Mouse (Mus musculus): ENCODE data around the gene Cpm. TPM values are rescaled to one million over a fixed set of nuclear protein-coding genes. Genes with fewer than 3 reads are reported as not detected.
A peak's percentile ranks its signal among the peaks of the same experiment; 100 is the strongest.

Cpm gene
- polyA plus RNA-seq, 1 experiment from 2014 or later: 38.3 TPM

DNA sequence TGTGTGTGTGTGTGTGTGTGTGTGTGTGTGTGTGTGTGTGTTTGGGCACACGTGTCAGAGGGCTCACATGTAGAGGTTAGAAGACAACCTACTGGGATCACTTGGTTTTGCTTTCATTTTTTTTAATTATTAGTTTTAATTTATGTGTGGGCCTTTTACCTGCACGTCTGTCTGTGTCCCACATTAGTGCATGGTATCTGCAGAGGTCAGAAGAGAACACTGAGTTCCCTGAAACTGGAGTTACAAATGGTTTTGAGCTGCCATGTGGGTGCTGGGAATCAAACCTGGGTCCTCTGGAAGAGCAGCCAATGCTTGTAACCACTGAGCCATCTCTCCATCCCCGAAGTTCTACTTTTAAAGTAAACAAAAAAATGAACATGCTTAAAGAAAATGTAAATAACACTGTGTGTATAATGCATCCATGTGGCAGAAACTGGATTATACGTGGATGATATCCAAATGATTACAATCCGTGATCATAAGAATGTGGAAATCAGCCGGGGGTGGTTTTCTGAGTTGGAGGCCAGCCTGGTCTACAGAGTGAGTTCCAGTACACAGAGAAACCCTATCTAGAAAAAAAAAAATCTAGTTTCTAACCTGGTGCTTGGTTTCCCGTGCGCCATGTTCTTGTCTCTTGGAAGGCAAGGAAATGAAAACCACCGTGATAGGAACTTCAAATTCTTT, 37.8 kb downstream of the Cpm start:
- Histone ChIP-seq H3K4me2 (ENCODE audit: low read depth, severe bottlenecking) (no peak overlapping the region), H3K4me1 (ENCODE audit: control insufficient read depth, insufficient read depth, low read length) (peaks cover 14% of the 10 kb centered on the region; the same call in 1 of the 2 replicates), H3K27me3 (ENCODE audit: control insufficient read depth, insufficient read depth, low read length) (no peaks in the 10 kb centered on the region), H3K27ac (replicated peaks; ENCODE audit: low read depth, low read length) (no peak overlapping the region), H3K9me3 (ENCODE audit: control insufficient read depth, low read length) (no peaks in the 10 kb centered on the region), H3K9ac (ENCODE audit: low read length) (no peak overlapping the region), H3K4me3 (ENCODE audit: low read depth, low read length) (no peak overlapping the region), H3K36me3 (ENCODE audit: control insufficient read depth, insufficient read depth, low read length) (no peaks in the 10 kb centered on the region)
- ATAC-seq (ENCODE audit: insufficient number of reproducible peaks, low FRiP score, low TSS enrichment, low read depth): no peak
- 94% methylated on average over 9 of the region's 9 CpGs for WGBS
- no peak for DNase-seq (ENCODE audit: low spot score)

DNA sequence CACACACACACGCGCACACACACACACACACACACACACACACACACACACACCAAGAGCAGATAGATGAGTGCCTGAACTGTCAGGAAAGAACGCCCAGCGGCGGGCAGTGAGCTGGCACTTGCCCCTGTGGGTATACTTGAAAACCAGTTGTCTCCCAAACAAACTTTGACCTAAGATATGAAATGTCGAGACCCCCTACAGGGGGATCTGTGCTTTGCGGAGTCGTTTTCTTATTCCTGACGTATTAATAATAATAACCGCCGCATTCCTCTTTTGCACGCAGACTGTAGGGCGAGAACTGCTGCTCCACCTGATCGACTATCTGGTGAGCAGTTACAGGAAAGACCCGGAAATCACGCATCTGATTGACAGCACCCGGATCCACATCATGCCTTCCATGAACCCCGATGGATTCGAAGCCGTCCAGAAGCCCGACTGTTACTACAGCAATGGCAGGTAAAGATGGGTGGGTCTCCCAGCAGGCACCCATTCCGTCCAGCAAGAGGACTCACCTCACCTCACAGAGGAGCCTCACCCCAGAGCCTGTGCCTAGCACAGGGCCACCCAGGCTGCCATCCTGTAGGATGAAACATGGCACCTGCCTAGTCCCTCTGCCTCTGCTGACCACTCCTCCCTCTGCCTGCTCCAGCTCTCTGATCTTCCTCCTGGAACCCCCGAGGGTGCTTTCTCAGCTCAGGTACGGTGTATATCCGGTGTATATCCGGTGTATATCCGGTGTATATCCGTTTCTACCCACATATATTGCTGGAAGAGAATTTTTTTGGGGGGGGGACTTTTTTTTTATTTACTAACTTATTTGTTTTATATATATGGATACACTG, 38.6 kb downstream of the Cpm start:
- ATAC-seq (ENCODE audit: insufficient number of reproducible peaks, low FRiP score, low TSS enrichment, low read depth): no peak
- no peak overlapping the region for H3K4me2 ChIP-seq (ENCODE audit: low read depth, severe bottlenecking)
- DNase-seq (ENCODE audit: low spot score): no peak
- WGBS: 95% methylated on average over 28 of the region's 28 CpGs
- no peak overlapping the region for H3K4me3 ChIP-seq (ENCODE audit: low read depth, low read length)
- H3K27ac ChIP-seq (replicated peaks; ENCODE audit: low read depth, low read length): no peak overlapping the region
- H3K36me3 ChIP-seq (ENCODE audit: control insufficient read depth, insufficient read depth, low read length): no peaks in the 10 kb centered on the region
- peaks cover 14% of the 10 kb centered on the region; the same call in 1 of the 2 replicates for H3K4me1 ChIP-seq (ENCODE audit: control insufficient read depth, insufficient read depth, low read length)
- H3K27me3 ChIP-seq (ENCODE audit: control insufficient read depth, insufficient read depth, low read length): no peaks in the 10 kb centered on the region
- H3K9me3 ChIP-seq (ENCODE audit: control insufficient read depth, low read length): no peaks in the 10 kb centered on the region
- no peak overlapping the region for H3K9ac ChIP-seq (ENCODE audit: low read length)

DNA sequence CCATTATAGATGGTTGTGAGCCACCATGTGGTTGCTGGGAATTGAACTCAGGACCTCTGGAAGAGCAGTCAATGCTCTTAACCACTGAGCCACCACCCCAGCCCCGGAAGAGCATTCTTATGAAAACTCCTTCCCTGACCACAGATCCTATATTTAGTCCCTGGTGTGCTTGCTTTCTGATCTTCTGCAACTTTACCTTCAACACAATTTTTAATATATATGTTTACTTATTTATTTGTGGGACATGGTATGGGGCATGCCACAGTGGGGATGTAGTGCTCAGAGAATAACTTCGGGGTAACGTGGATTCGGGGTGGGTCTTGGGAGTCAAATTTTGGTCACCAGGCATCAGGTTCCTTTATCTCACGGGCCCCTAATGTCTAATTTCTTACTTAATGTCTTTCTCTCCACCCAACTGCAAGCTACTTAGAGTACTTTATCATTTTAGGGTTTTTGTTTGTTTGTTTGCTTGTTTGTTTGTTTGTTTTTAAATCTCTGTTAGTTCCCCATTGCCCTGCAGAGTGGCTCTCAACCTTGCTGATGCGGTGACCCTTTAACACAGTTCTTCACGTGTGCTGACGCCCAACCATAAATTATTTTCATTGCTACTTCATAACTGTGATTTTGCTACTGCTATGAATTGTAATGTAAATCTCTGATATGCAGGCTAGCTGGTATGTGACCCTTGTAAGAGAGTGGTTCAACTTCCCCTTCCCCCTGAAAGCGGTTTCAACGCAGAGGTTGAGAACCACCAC, 39.4 kb downstream of the Cpm start:
- H3K4me3 ChIP-seq (ENCODE audit: low read depth, low read length): no peak overlapping the region
- WGBS: 61% methylated on average over 10 of the region's 10 CpGs
- H3K9me3 ChIP-seq (ENCODE audit: control insufficient read depth, low read length): no peaks in the 10 kb centered on the region
- no peaks in the 10 kb centered on the region for H3K27me3 ChIP-seq (ENCODE audit: control insufficient read depth, insufficient read depth, low read length)
- no peak for ATAC-seq (ENCODE audit: insufficient number of reproducible peaks, low FRiP score, low TSS enrichment, low read depth)
- no peak overlapping the region for H3K4me2 ChIP-seq (ENCODE audit: low read depth, severe bottlenecking)
- peaks cover 14% of the 10 kb centered on the region; the same call in 1 of the 2 replicates for H3K4me1 ChIP-seq (ENCODE audit: control insufficient read depth, insufficient read depth, low read length)
- peak overlapping the region; percentile 78; the same call in 1 of the 2 replicates for H3K27ac ChIP-seq (replicated peaks; ENCODE audit: low read depth, low read length)
- H3K9ac ChIP-seq (ENCODE audit: low read length): no peak overlapping the region
- DNase-seq (ENCODE audit: low spot score): no peak
- H3K36me3 ChIP-seq (ENCODE audit: control insufficient read depth, insufficient read depth, low read length): no peaks in the 10 kb centered on the region

DNA sequence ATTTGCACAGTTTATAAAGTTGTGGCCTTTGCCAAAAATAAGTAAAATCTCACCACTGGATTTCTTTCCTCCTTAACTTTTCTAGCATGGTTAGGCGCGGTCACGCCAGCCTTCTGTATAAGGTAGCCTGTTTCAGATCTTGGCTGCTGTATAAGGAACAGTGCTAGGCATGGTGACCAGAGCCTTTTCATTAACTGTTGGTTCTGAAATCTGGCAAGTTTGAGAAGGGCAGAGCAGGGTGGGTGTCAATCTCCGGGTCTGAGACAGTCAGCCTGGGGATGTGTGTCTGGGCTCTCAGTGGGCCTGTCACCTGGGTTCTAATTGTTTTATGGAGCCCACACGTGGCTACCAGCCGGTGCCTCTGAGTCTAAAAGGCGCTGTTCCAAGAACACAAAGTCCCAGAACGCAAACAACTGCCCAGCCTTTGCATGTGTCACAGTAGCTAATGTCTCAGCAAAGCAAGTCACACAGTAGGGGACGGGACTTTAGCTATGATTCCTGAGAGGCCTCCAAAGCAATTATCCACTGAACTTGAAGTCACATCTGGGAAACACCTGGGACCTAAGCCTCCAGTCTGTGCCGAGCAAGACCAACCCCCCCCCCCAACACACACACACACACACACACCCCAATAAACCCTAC, 40.3 kb downstream of the Cpm start:
- peak overlapping the region; percentile 78 for H3K27ac ChIP-seq (replicated peaks; ENCODE audit: low read depth, low read length)
- H3K36me3 ChIP-seq (ENCODE audit: control insufficient read depth, insufficient read depth, low read length): no peaks in the 10 kb centered on the region
- 17% methylated on average over 10 of the region's 10 CpGs for WGBS
- peaks cover 14% of the 10 kb centered on the region; the same call in 1 of the 2 replicates for H3K4me1 ChIP-seq (ENCODE audit: control insufficient read depth, insufficient read depth, low read length)
- no peaks in the 10 kb centered on the region for H3K27me3 ChIP-seq (ENCODE audit: control insufficient read depth, insufficient read depth, low read length)
- no peak overlapping the region for H3K9ac ChIP-seq (ENCODE audit: low read length)
- H3K4me3 ChIP-seq (ENCODE audit: low read depth, low read length): no peak overlapping the region
- peak; percentile 77 for DNase-seq (ENCODE audit: low spot score)
- ATAC-seq (ENCODE audit: insufficient number of reproducible peaks, low FRiP score, low TSS enrichment, low read depth): peak; percentile 77
- no peaks in the 10 kb centered on the region for H3K9me3 ChIP-seq (ENCODE audit: control insufficient read depth, low read length)
- no peak overlapping the region for H3K4me2 ChIP-seq (ENCODE audit: low read depth, severe bottlenecking)

DNA sequence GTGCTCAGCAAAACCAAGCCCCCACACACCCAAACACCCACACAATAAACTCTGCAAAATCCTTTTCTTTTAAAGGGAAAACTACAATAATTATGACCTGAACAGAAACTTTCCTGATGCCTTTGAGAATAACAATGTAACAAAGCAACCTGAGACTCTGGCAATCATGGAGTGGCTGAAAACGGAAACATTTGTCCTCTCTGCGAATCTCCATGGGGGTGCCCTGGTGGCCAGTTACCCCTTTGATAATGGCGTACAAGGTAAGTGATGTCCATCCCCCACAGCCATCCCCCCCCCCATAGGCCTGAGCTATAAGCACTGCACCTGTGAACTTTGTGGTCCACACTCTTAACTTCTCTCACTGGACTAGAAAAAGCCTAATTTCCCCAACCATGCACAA, 40.8 kb downstream of the Cpm start:
- no peaks in the 10 kb centered on the region for H3K9me3 ChIP-seq (ENCODE audit: control insufficient read depth, low read length)
- H3K27ac ChIP-seq (replicated peaks; ENCODE audit: low read depth, low read length): peak overlapping the region; percentile 78
- H3K9ac ChIP-seq (ENCODE audit: low read length): no peak overlapping the region
- no peak overlapping the region for H3K4me2 ChIP-seq (ENCODE audit: low read depth, severe bottlenecking)
- no peaks in the 10 kb centered on the region for H3K27me3 ChIP-seq (ENCODE audit: control insufficient read depth, insufficient read depth, low read length)
- H3K36me3 ChIP-seq (ENCODE audit: control insufficient read depth, insufficient read depth, low read length): no peaks in the 10 kb centered on the region
- peak; percentile 41 for DNase-seq (ENCODE audit: low spot score)
- H3K4me1 ChIP-seq (ENCODE audit: control insufficient read depth, insufficient read depth, low read length): peaks cover 14% of the 10 kb centered on the region; the same call in 1 of the 2 replicates
- 22% methylated on average over 3 of the region's 3 CpGs for WGBS
- no peak overlapping the region for H3K4me3 ChIP-seq (ENCODE audit: low read depth, low read length)
- ATAC-seq (ENCODE audit: insufficient number of reproducible peaks, low FRiP score, low TSS enrichment, low read depth): no peak

DNA sequence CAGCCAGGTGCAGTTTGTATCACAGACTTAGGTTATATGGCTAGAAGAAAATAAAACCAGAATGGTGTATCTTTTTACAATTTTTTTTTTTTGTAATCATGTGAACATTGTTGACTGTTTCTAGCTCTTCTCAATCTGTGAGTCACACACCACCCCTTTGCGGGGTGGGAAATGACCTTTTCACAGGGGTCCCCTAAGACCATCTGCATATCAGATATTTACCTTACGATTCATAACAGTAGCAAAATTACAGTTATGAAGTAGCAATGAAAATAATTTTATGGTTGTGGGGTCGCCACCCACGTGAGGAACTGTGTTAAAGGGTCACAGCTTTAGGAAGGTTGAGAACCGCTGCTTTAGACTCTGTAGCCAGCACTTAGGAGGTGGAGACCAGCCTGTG, 41.5 kb downstream of the Cpm start:
- H3K4me3 ChIP-seq (ENCODE audit: low read depth, low read length): no peak overlapping the region
- no peak overlapping the region for H3K27ac ChIP-seq (replicated peaks; ENCODE audit: low read depth, low read length)
- H3K4me1 ChIP-seq (ENCODE audit: control insufficient read depth, insufficient read depth, low read length): peaks cover 15% of the 10 kb centered on the region; the same call in 1 of the 2 replicates
- H3K4me2 ChIP-seq (ENCODE audit: low read depth, severe bottlenecking): no peak overlapping the region
- H3K9me3 ChIP-seq (ENCODE audit: control insufficient read depth, low read length): no peaks in the 10 kb centered on the region
- ATAC-seq (ENCODE audit: insufficient number of reproducible peaks, low FRiP score, low TSS enrichment, low read depth): no peak
- no peaks in the 10 kb centered on the region for H3K27me3 ChIP-seq (ENCODE audit: control insufficient read depth, insufficient read depth, low read length)
- no peak overlapping the region for H3K9ac ChIP-seq (ENCODE audit: low read length)
- DNase-seq (ENCODE audit: low spot score): no peak
- H3K36me3 ChIP-seq (ENCODE audit: control insufficient read depth, insufficient read depth, low read length): no peaks in the 10 kb centered on the region
- 84% methylated on average over 5 of the region's 5 CpGs for WGBS

DNA sequence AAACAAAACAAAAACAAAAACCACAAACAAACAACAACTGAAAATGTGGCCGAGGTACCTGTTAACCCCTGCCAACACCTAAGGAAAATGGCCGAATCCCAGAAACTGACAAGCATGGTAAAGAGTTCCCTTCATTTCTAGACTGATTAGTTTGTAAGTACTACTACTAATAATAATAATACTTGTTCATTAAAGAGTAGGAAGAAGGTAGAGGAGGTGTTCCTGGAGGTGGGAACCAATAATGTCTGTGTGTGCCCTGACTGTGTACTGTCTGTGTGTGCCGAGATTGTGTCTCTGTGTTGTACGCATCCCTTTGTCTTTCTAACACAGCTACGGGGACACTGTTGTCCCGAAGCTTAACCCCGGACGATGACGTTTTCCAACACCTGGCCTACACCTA, 42.0 kb downstream of the Cpm start:
- peaks cover 18% of the 10 kb centered on the region for H3K4me1 ChIP-seq (ENCODE audit: control insufficient read depth, insufficient read depth, low read length)
- H3K36me3 ChIP-seq (ENCODE audit: control insufficient read depth, insufficient read depth, low read length): no peaks in the 10 kb centered on the region
- WGBS: 88% methylated on average over 9 of the region's 9 CpGs

More for the DNA sequence above, 42.0 kb downstream of the Cpm start:
- no peak for ATAC-seq (ENCODE audit: insufficient number of reproducible peaks, low FRiP score, low TSS enrichment, low read depth)
- Histone ChIP-seq H3K4me2 (ENCODE audit: low read depth, severe bottlenecking) (no peak overlapping the region), H3K27me3 (ENCODE audit: control insufficient read depth, insufficient read depth, low read length) (no peaks in the 10 kb centered on the region), H3K9ac (ENCODE audit: low read length) (no peak overlapping the region), H3K9me3 (ENCODE audit: control insufficient read depth, low read length) (no peaks in the 10 kb centered on the region), H3K4me3 (ENCODE audit: low read depth, low read length) (no peak overlapping the region), H3K27ac (replicated peaks; ENCODE audit: low read depth, low read length) (no peak overlapping the region)
- no peak for DNase-seq (ENCODE audit: low spot score)

Data from limb, embryonic 11.5 days (tissue).